Mouse (Mus musculus): ENCODE measurements around the gene Bmpr1b. TPM values are rescaled to one million over a fixed set of nuclear protein-coding genes. Genes with fewer than 3 reads are reported as not detected.

Bmpr1b gene
- polyA plus RNA-seq, 1 experiment from 2014 or later = 4.1 TPM

GRCm38 (mm10) chr3:142019716-142020115, 149.5 kb downstream of the Bmpr1b start:
- H3K27me3 ChIP-seq = no peaks in the 10 kb centered on the region
- no peaks in the 10 kb centered on the region for H3K9me3 ChIP-seq
- H3K9ac ChIP-seq = no peak overlapping the region
- ATAC-seq (ENCODE audit: insufficient number of reproducible peaks, insufficient read depth, low FRiP score, low TSS enrichment, low read depth) = no peak
- 71% methylated on average over 7 of the region's 7 CpGs for WGBS
- H3K4me2 ChIP-seq = no peak overlapping the region
- H3K4me1 ChIP-seq = no peaks in the 10 kb centered on the region
- no peak overlapping the region for H3K27ac ChIP-seq
- H3K36me3 ChIP-seq = no peaks in the 10 kb centered on the region
- no peak overlapping the region for H3K4me3 ChIP-seq

DNA sequence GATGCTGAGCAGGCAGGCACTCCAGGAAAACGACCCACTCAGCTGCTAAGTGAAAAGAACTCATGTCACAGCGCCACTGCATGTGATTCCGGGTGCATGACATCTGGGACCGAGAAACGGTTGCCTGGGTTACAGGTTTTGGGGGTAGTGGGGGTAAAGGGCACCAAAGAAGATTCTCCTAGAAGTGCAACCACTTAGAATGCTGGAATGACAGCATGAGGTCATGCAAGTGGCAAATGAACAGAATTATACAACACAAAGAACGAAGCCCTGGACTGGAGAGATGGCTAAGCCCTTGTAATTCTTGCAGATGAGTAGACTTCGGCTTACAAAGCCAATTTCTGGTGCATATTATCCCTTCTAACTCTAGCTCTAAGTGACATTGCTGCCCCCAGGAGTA, 184.7 kb downstream of the Bmpr1b start:
- Histone ChIP-seq H3K27ac (no peak overlapping the region), H3K9me3 (no peaks in the 10 kb centered on the region), H3K4me1 (peaks cover 5% of the 10 kb centered on the region; the same call in 1 of the 2 replicates), H3K27me3 (no peaks in the 10 kb centered on the region), H3K4me2 (no peak overlapping the region), H3K9ac (no peak overlapping the region), H3K4me3 (no peak overlapping the region), H3K36me3 (no peaks in the 10 kb centered on the region)
- WGBS = 69% methylated on average over 7 of the region's 7 CpGs
- no peak for ATAC-seq (ENCODE audit: insufficient number of reproducible peaks, insufficient read depth, low FRiP score, low TSS enrichment, low read depth)

GRCm38 (mm10) chr3:141981613-141982432, 187.4 kb downstream of the Bmpr1b start:
- no peaks in the 10 kb centered on the region for H3K36me3 ChIP-seq
- peaks cover 5% of the 10 kb centered on the region; the same call in 1 of the 2 replicates for H3K4me1 ChIP-seq
- ATAC-seq (ENCODE audit: insufficient number of reproducible peaks, insufficient read depth, low FRiP score, low TSS enrichment, low read depth) = no peak
- no peaks in the 10 kb centered on the region for H3K9me3 ChIP-seq
- no peak overlapping the region for H3K27ac ChIP-seq
- peak overlapping the region; percentile 11; the same call in 1 of the 2 replicates for H3K4me2 ChIP-seq
- WGBS = 74% methylated on average over 24 of the region's 24 CpGs
- no peaks in the 10 kb centered on the region for H3K27me3 ChIP-seq
- H3K4me3 ChIP-seq = no peak overlapping the region
- no peak overlapping the region for H3K9ac ChIP-seq

GRCm38 (mm10) chr3:141966244-141966643, 203.0 kb downstream of the Bmpr1b start:
- 42% methylated on average over 4 of the region's 4 CpGs for WGBS
- Histone ChIP-seq H3K36me3 (no peaks in the 10 kb centered on the region), H3K9ac (no peak overlapping the region), H3K4me3 (no peak overlapping the region), H3K27ac (no peak overlapping the region), H3K9me3 (no peaks in the 10 kb centered on the region), H3K4me2 (no peak overlapping the region), H3K4me1 (no peaks in the 10 kb centered on the region), H3K27me3 (no peaks in the 10 kb centered on the region; the same call in 1 of the 2 replicates)
- ATAC-seq (ENCODE audit: insufficient number of reproducible peaks, insufficient read depth, low FRiP score, low TSS enrichment, low read depth) = no peak

DNA sequence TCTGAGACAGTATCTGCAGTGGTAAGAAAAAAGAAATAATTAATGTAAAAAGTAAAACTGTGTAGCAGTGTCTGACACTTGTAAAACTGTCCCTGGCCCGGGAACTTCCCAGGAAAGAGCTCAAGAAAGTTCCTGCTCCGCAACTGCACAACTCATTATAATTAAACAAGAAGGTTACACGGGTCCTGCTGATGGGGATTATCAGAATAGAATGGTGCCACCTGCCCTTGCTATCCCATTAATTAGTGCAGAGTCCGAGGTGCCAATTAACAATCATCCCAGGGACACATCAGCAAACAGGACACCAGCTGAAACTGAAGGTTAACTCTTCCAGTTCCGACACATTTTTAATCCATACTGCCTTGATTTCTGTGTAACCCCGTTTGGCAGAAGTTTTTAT, 216.3 kb downstream of the Bmpr1b start:
- Histone ChIP-seq H3K9ac (no peak overlapping the region), H3K27ac (no peak overlapping the region), H3K4me1 (0 out of 2 replicates have a peak, but pooled peaks cover 3% of the 10 kb centered on the region), H3K4me3 (no peak overlapping the region), H3K27me3 (no peaks in the 10 kb centered on the region), H3K4me2 (no peak overlapping the region), H3K36me3 (no peaks in the 10 kb centered on the region), H3K9me3 (no peaks in the 10 kb centered on the region)
- ATAC-seq (ENCODE audit: insufficient number of reproducible peaks, insufficient read depth, low FRiP score, low TSS enrichment, low read depth) = no peak
- 45% methylated on average over 6 of the region's 6 CpGs for WGBS

- Histone ChIP-seq H3K36me3 (no peaks in the 10 kb centered on the region), H3K27me3 (no peaks in the 10 kb centered on the region), H3K9me3 (no peaks in the 10 kb centered on the region), H3K4me2 (no peak overlapping the region), H3K9ac (no peak overlapping the region), H3K4me3 (no peak overlapping the region), H3K4me1 (0 out of 2 replicates have a peak, but pooled peaks cover 3% of the 10 kb centered on the region), H3K27ac (no peak overlapping the region)
- WGBS = 41% methylated on average over 8 of the region's 8 CpGs
- no peak for ATAC-seq (ENCODE audit: insufficient number of reproducible peaks, insufficient read depth, low FRiP score, low TSS enrichment, low read depth)
These were observed 218.6 kb downstream of the Bmpr1b start for GRCm38 (mm10) chr3:141950642-141951041.

DNA sequence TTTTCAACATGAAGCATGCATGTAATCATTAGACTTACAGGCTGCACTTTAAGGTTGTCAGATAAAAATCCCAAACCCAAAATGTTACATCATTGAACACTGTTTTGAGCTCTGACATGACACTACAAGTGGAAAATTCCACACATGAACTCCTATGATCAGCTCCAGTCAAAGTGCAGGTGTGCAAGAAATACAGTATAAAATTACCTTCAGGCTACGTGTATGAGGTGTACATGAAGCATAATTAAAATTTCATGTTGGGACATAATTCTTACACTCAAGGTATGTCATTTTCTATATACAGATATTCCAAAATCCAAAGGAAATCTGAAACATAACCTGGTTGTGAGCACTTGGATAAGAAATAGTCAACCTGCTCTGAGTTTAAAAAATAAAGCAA, 220.7 kb downstream of the Bmpr1b start:
- Histone ChIP-seq H3K36me3 (no peaks in the 10 kb centered on the region), H3K27me3 (no peaks in the 10 kb centered on the region), H3K9me3 (no peaks in the 10 kb centered on the region), H3K4me1 (0 out of 2 replicates have a peak, but pooled peaks cover 3% of the 10 kb centered on the region), H3K4me2 (no peak overlapping the region), H3K9ac (no peak overlapping the region), H3K4me3 (no peak overlapping the region), H3K27ac (no peak overlapping the region)
- 45% methylated on average over 1 of the region's 1 CpGs for WGBS
- no peak for ATAC-seq (ENCODE audit: insufficient number of reproducible peaks, insufficient read depth, low FRiP score, low TSS enrichment, low read depth)

DNA sequence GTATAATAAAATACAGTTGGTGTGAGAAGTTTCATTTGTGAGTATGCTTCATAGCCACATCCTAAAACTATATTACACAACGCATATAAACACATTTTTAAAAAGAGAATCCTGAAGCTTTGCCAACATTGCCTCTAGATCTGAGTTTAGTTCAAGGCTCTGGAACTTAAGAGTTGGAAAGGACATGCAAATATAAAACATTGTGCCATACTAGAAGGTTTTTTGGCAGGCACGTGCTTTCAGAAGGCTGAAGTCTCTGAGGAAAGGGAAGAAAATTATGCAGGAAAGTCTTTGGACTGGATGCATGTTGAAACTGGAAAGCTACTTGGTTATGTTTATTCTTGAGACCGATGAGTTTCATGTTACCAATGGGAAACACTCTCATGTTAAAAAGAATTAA, 221.1 kb downstream of the Bmpr1b start:
- Histone ChIP-seq H3K4me3 (no peak overlapping the region), H3K9me3 (no peaks in the 10 kb centered on the region), H3K4me2 (no peak overlapping the region), H3K9ac (no peak overlapping the region), H3K4me1 (0 out of 2 replicates have a peak, but pooled peaks cover 3% of the 10 kb centered on the region), H3K27me3 (no peaks in the 10 kb centered on the region), H3K27ac (no peak overlapping the region; the same call in 1 of the 2 replicates), H3K36me3 (no peaks in the 10 kb centered on the region)
- no peak for ATAC-seq (ENCODE audit: insufficient number of reproducible peaks, insufficient read depth, low FRiP score, low TSS enrichment, low read depth)
- WGBS = 49% methylated on average over 3 of the region's 3 CpGs

DNA sequence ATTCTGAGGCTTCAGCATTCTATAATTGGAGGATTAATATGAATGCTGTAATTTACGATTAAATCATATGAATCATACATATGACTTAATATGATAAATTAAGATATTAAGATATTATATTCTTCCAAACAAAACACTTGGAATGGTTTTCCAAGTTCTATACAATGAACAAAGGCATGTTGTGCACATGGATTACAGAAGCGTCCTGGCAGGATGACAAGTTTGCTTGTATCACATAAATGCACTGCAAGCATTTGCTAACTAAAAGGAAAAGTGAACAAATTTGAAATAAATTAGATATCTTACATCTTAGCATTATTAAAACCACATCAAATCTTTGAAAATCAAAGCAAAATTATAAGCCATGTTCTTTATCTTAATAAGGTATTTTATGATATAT, 222.4 kb downstream of the Bmpr1b start:
- no peaks in the 10 kb centered on the region for H3K36me3 ChIP-seq
- no peak for ATAC-seq (ENCODE audit: insufficient number of reproducible peaks, insufficient read depth, low FRiP score, low TSS enrichment, low read depth)
- peaks cover 4% of the 10 kb centered on the region; the same call in 1 of the 2 replicates for H3K27me3 ChIP-seq
- H3K27ac ChIP-seq = no peak overlapping the region
- H3K9me3 ChIP-seq = no peaks in the 10 kb centered on the region
- no peak overlapping the region for H3K9ac ChIP-seq
- no peak overlapping the region for H3K4me3 ChIP-seq
- H3K4me1 ChIP-seq = 0 out of 2 replicates have a peak, but pooled peaks cover 3% of the 10 kb centered on the region
- 82% methylated on average over 2 of the region's 2 CpGs for WGBS
- H3K4me2 ChIP-seq = no peak overlapping the region

GRCm38 (mm10) chr3:141943317-141943742, 225.9 kb downstream of the Bmpr1b start:
- H3K27ac ChIP-seq = no peak overlapping the region
- no peaks in the 10 kb centered on the region for H3K36me3 ChIP-seq
- no peak for ATAC-seq (ENCODE audit: insufficient number of reproducible peaks, insufficient read depth, low FRiP score, low TSS enrichment, low read depth)
- no peaks in the 10 kb centered on the region for H3K4me1 ChIP-seq
- 59% methylated on average over 3 of the region's 3 CpGs for WGBS
- H3K4me3 ChIP-seq = no peak overlapping the region
- H3K9ac ChIP-seq = no peak overlapping the region
- no peaks in the 10 kb centered on the region for H3K9me3 ChIP-seq
- H3K4me2 ChIP-seq = no peak overlapping the region
- peaks cover 18% of the 10 kb centered on the region for H3K27me3 ChIP-seq

DNA sequence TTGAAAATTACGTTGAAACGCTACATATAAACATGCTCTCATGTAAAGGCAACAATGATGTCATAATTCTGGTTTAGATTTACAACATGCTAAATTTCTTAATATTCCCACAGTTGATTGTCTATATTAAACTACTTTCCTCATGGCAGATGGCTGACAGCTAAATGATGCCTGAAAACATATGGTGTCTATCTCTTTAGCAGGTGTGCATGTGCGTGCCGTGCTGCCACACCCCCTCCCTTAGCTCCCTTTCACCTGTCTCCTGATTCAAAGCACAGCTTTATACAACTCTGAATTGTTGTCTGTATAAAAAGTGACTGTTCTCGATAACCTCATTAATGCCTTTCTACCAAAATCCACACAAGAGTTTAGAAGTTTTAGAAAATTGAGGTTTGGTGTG, 229.0 kb downstream of the Bmpr1b start:
- Histone ChIP-seq H3K9ac (no peak overlapping the region), H3K36me3 (no peaks in the 10 kb centered on the region), H3K9me3 (no peaks in the 10 kb centered on the region), H3K4me1 (0 out of 2 replicates have a peak, but pooled peaks cover 3% of the 10 kb centered on the region), H3K27ac (no peak overlapping the region), H3K4me3 (no peak overlapping the region), H3K27me3 (peaks cover 38% of the 10 kb centered on the region), H3K4me2 (no peak overlapping the region)
- WGBS = 84% methylated on average over 5 of the region's 5 CpGs
- ATAC-seq (ENCODE audit: insufficient number of reproducible peaks, insufficient read depth, low FRiP score, low TSS enrichment, low read depth) = no peak

All from embryonic facial prominence, embryonic 13.5 days (tissue).